Mouse (Mus musculus) lung, adult 2 months (tissue): ENCODE data around the gene Polr3c.

Experiments
- CTCF ChIP-seq: fragments of 200-500 bp; IDR thresholded peaks from 2 replicates; pipeline ENCODE4 v1.5.1; 2011; ENCODE audit warnings: mild to moderate bottlenecking, low read length, control low read depth; ENCODE audit not compliant: insufficient read depth
- POLR2A ChIP-seq: fragments of 200-500 bp; IDR thresholded peaks from 2 replicates; pipeline ENCODE4 v1.6.1; 2011; ENCODE audit warnings: low read depth, mild to moderate bottlenecking, control low read depth, low read length, borderline replicate concordance; ENCODE audit errors: extremely low read depth

GRCm38 (mm10) chr3:96744348-96744747, 16.9 kb upstream of the Polr3c start:
- TF ChIP-seq CTCF (no peak), POLR2A (no peak)
